Mouse (Mus musculus) midbrain, embryonic 15.5 days (tissue): ENCODE results near the gene 6430531B16Rik. TPM values are rescaled to one million over a fixed set of nuclear protein-coding genes. Genes with fewer than 3 reads are reported as not detected.

Source experiments
- ATAC-seq: fragments of 200-750 bp; cut with Nextera tagmentation; replicated peaks from 2 replicates; pipeline ENCODE4 v1.8.0; 2017; ENCODE audit warnings: moderate TSS enrichment
- H3K27ac ChIP-seq: fragments of 300-500 bp; sonication (generic); 2 replicates; pipeline ENCODE4 v1.5.1; 2015; ENCODE audit warnings: mild to moderate bottlenecking, inconsistent platforms
- H3K27me3 ChIP-seq: fragments of 300-500 bp; sonication (generic); replicated peaks from 2 replicates; pipeline ENCODE4 v1.6.1; 2015; ENCODE audit warnings: inconsistent platforms
- H3K36me3 ChIP-seq: fragments of 300-500 bp; sonication (generic); replicated peaks from 2 replicates; pipeline ENCODE4 v1.6.1; 2015; ENCODE audit warnings: inconsistent platforms
- H3K4me1 ChIP-seq: fragments of 300-500 bp; sonication (generic); 2 replicates; pipeline ENCODE4 v1.6.1; 2015; ENCODE audit warnings: inconsistent platforms
- H3K4me2 ChIP-seq: fragments of 300-500 bp; sonication (generic); 2 replicates; pipeline ENCODE4 v1.6.1; 2015; ENCODE audit warnings: inconsistent platforms, mild to moderate bottlenecking, moderate library complexity
- H3K4me3 ChIP-seq: fragments of 300-500 bp; sonication (generic); 2 replicates; pipeline ENCODE4 v1.5.1; 2015; ENCODE audit warnings: mild to moderate bottlenecking, inconsistent platforms
- H3K9ac ChIP-seq: fragments of 300-500 bp; sonication (generic); 2 replicates; pipeline ENCODE4 v1.6.1; 2015; ENCODE audit warnings: mild to moderate bottlenecking, inconsistent platforms
- H3K9me3 ChIP-seq: fragments of 300-500 bp; sonication (generic); 2 replicates; pipeline ENCODE4 v1.6.1; 2016; ENCODE audit warnings: inconsistent platforms
- WGBS: fragments of 180-500 bp; shearing (Covaris S2); methylation state at CpG from one replicate; pipeline ENCODE4 v1.1.7; 2015; ENCODE audit warnings: mixed read lengths; 5-methylcytosine and 5-hydroxymethylcytosine counted together
- polyA plus RNA-seq: library from polyadenylated mRNA; unstranded; fragments of >200 nt; fragmentation: Nextera tagmentation; extraction: Ambion mirVana; gene quantifications from 2 replicates; pipeline ENCODE4 v1.2.1, GENCODE M21; 2015

6430531B16Rik gene
- polyA plus RNA-seq, 1 experiment from 2014 or later: 0.83 TPM

GRCm38 (mm10) chr7:139968428-139968827 is 10.1 kb downstream of the 6430531B16Rik start:
- Histone ChIP-seq H3K27me3 (peaks cover 9% of the 10 kb centered on the region; the same call in 1 of the 2 replicates), H3K4me3 (no peak overlapping the region), H3K9ac (no peak overlapping the region), H3K36me3 (no peaks in the 10 kb centered on the region), H3K27ac (no peak overlapping the region), H3K9me3 (no peaks in the 10 kb centered on the region), H3K4me1 (no peaks in the 10 kb centered on the region), H3K4me2 (no peak overlapping the region)
- ATAC-seq: no peak
- WGBS: 48% methylated on average over 5 of the region's 5 CpGs

GRCm38 (mm10) chr7:139967175-139967574 is 11.4 kb downstream of the 6430531B16Rik start:
- Histone ChIP-seq H3K36me3 (no peaks in the 10 kb centered on the region), H3K4me3 (no peak overlapping the region), H3K27ac (no peak overlapping the region), H3K9me3 (no peaks in the 10 kb centered on the region), H3K27me3 (peaks cover 9% of the 10 kb centered on the region; the same call in 1 of the 2 replicates), H3K4me1 (no peaks in the 10 kb centered on the region), H3K9ac (no peak overlapping the region), H3K4me2 (no peak overlapping the region)
- ATAC-seq: no peak
- WGBS: 4% methylated on average over 4 of the region's 4 CpGs

- Histone ChIP-seq H3K27me3 (peaks cover 8% of the 10 kb centered on the region; the same call in 1 of the 2 replicates), H3K9ac (no peak overlapping the region), H3K9me3 (no peaks in the 10 kb centered on the region), H3K36me3 (no peaks in the 10 kb centered on the region), H3K27ac (no peak overlapping the region), H3K4me3 (no peak overlapping the region), H3K4me1 (no peaks in the 10 kb centered on the region), H3K4me2 (no peak overlapping the region)
- ATAC-seq: no peak
- WGBS: 54% methylated on average over 4 of the region's 4 CpGs
Observed at GRCm38 (mm10) chr7:139963814-139964213, 14.7 kb downstream of the 6430531B16Rik start.

GRCm38 (mm10) chr7:139961141-139961540 is 17.4 kb downstream of the 6430531B16Rik start:
- WGBS: 91% methylated on average over 10 of the region's 10 CpGs

GRCm38 (mm10) chr7:139957958-139958357 is 20.6 kb downstream of the 6430531B16Rik start:
- H3K9ac ChIP-seq: no peak overlapping the region
- peak; percentile 33; the same call in 1 of the 2 replicates for ATAC-seq
- 27% methylated on average over 11 of the region's 11 CpGs for WGBS

More at GRCm38 (mm10) chr7:139961141-139961540, 17.4 kb downstream of the 6430531B16Rik start:
- no peak for ATAC-seq
- no peaks in the 10 kb centered on the region for H3K9me3 ChIP-seq
- H3K4me1 ChIP-seq: no peaks in the 10 kb centered on the region
- no peaks in the 10 kb centered on the region for H3K27me3 ChIP-seq
- H3K9ac ChIP-seq: no peak overlapping the region
- H3K27ac ChIP-seq: no peak overlapping the region
- no peak overlapping the region for H3K4me2 ChIP-seq
- no peak overlapping the region for H3K4me3 ChIP-seq
- H3K36me3 ChIP-seq: no peaks in the 10 kb centered on the region

GRCm38 (mm10) chr7:139957437-139957836 is 21.1 kb downstream of the 6430531B16Rik start:
- no peak overlapping the region for H3K4me2 ChIP-seq
- 59% methylated on average over 11 of the region's 11 CpGs for WGBS

More at GRCm38 (mm10) chr7:139957958-139958357, 20.6 kb downstream of the 6430531B16Rik start:
- Histone ChIP-seq H3K4me2 (no peak overlapping the region), H3K36me3 (no peaks in the 10 kb centered on the region), H3K9me3 (no peaks in the 10 kb centered on the region), H3K27me3 (no peaks in the 10 kb centered on the region), H3K4me1 (no peaks in the 10 kb centered on the region), H3K4me3 (no peak overlapping the region), H3K27ac (no peak overlapping the region)

GRCm38 (mm10) chr7:139956658-139957057 is 21.9 kb downstream of the 6430531B16Rik start:
- no peaks in the 10 kb centered on the region for H3K9me3 ChIP-seq
- no peaks in the 10 kb centered on the region for H3K27me3 ChIP-seq
- H3K27ac ChIP-seq: no peak overlapping the region
- H3K4me3 ChIP-seq: no peak overlapping the region
- no peaks in the 10 kb centered on the region for H3K4me1 ChIP-seq
- no peak overlapping the region for H3K4me2 ChIP-seq
- ATAC-seq: no peak
- H3K36me3 ChIP-seq: no peaks in the 10 kb centered on the region
- no peak overlapping the region for H3K9ac ChIP-seq
- 83% methylated on average over 3 of the region's 3 CpGs for WGBS

More at GRCm38 (mm10) chr7:139957437-139957836, 21.1 kb downstream of the 6430531B16Rik start:
- H3K9ac ChIP-seq: no peak overlapping the region
- H3K36me3 ChIP-seq: no peaks in the 10 kb centered on the region
- no peak for ATAC-seq
- H3K9me3 ChIP-seq: no peaks in the 10 kb centered on the region
- H3K27ac ChIP-seq: no peak overlapping the region
- no peaks in the 10 kb centered on the region for H3K27me3 ChIP-seq
- H3K4me3 ChIP-seq: no peak overlapping the region
- H3K4me1 ChIP-seq: no peaks in the 10 kb centered on the region

GRCm38 (mm10) chr7:139955505-139955904 is 23.1 kb downstream of the 6430531B16Rik start:
- WGBS: 72% methylated on average over 4 of the region's 4 CpGs
- Histone ChIP-seq H3K9ac (no peak overlapping the region), H3K4me2 (no peak overlapping the region), H3K4me1 (peaks cover 8% of the 10 kb centered on the region), H3K36me3 (no peaks in the 10 kb centered on the region), H3K9me3 (no peaks in the 10 kb centered on the region), H3K27me3 (peaks cover 3% of the 10 kb centered on the region), H3K4me3 (no peak overlapping the region), H3K27ac (no peak overlapping the region)
- ATAC-seq: no peak

- ATAC-seq: no peak
- Histone ChIP-seq H3K4me2 (no peak overlapping the region), H3K27me3 (peaks cover 32% of the 10 kb centered on the region), H3K9ac (no peak overlapping the region), H3K9me3 (no peaks in the 10 kb centered on the region), H3K36me3 (no peaks in the 10 kb centered on the region), H3K27ac (no peak overlapping the region), H3K4me1 (peaks cover 14% of the 10 kb centered on the region), H3K4me3 (no peak overlapping the region)
- WGBS: 39% methylated on average over 6 of the region's 6 CpGs
Observed at GRCm38 (mm10) chr7:139951991-139952633, 26.4 kb downstream of the 6430531B16Rik start.

- no peak overlapping the region for H3K9ac ChIP-seq
- peak overlapping the region; percentile 74 for H3K4me2 ChIP-seq
- 6% methylated on average over 16 of the region's 16 CpGs for WGBS
- H3K9me3 ChIP-seq: no peaks in the 10 kb centered on the region
- H3K27me3 ChIP-seq: peaks cover 41% of the 10 kb centered on the region
- peak overlapping the region; percentile 36 for H3K4me3 ChIP-seq
- no peak overlapping the region for H3K27ac ChIP-seq
- ATAC-seq: no peak
- peaks cover 14% of the 10 kb centered on the region for H3K4me1 ChIP-seq
- no peaks in the 10 kb centered on the region for H3K36me3 ChIP-seq
Observed at GRCm38 (mm10) chr7:139951079-139951478, 27.5 kb downstream of the 6430531B16Rik start.

- Histone ChIP-seq H3K9ac (peak overlapping the region; percentile 32; the same call in 1 of the 2 replicates), H3K36me3 (no peaks in the 10 kb centered on the region), H3K9me3 (no peaks in the 10 kb centered on the region), H3K27ac (no peak overlapping the region), H3K4me2 (peak overlapping the region; percentile 74), H3K4me1 (peaks cover 14% of the 10 kb centered on the region), H3K4me3 (peak overlapping the region; percentile 36), H3K27me3 (peaks cover 48% of the 10 kb centered on the region)
- peak; percentile 42; the same call in 1 of the 2 replicates for ATAC-seq
- WGBS: 1% methylated on average over 33 of the region's 33 CpGs
Observed at GRCm38 (mm10) chr7:139950283-139950971, 28.1 kb downstream of the 6430531B16Rik start.

- H3K4me3 ChIP-seq: peak overlapping the region; percentile 36
- no peak overlapping the region for H3K27ac ChIP-seq
- no peak overlapping the region for H3K9ac ChIP-seq
- H3K36me3 ChIP-seq: no peaks in the 10 kb centered on the region
- 2% methylated on average over 15 of the region's 15 CpGs for WGBS
- 0 out of 2 replicates have a peak, but pooled peaks have one; percentile 48 for ATAC-seq
- no peaks in the 10 kb centered on the region for H3K9me3 ChIP-seq
- H3K4me2 ChIP-seq: peak overlapping the region; percentile 74
- H3K4me1 ChIP-seq: peaks cover 14% of the 10 kb centered on the region
- H3K27me3 ChIP-seq: peaks cover 52% of the 10 kb centered on the region
Observed at GRCm38 (mm10) chr7:139949893-139950282, 28.7 kb downstream of the 6430531B16Rik start.
